Mouse (Mus musculus) heart, embryonic 14.5 days (tissue): ENCODE measurements around the gene Sac3d1. TPM values are rescaled to one million over a fixed set of nuclear protein-coding genes. Genes with fewer than 3 reads are reported as not detected.
A peak's percentile ranks its signal among the peaks of the same experiment; 100 is the strongest.

Experiments used
- ATAC-seq: fragments of 200-750 bp; cut with Nextera tagmentation; 2 replicates; pipeline ENCODE4 v1.8.0; 2017; ENCODE audit warnings: low read depth, moderate TSS enrichment; ENCODE audit not compliant: insufficient number of reproducible peaks, insufficient read depth, low FRiP score
- H3K27ac ChIP-seq, 2 experiments: fragments of 200-500 bp in 1 of 2; fragments of 300-500 bp in 1 of 2; sonication (generic) in 1 of 2; replicated peaks in 1 of 2; 2 replicates each; pipeline ENCODE4 v1.5.1; 2012 to 2014; ENCODE audit warnings: low read depth in 2 of 2, low read length in 2 of 2, control low read depth in 1 of 2, mild to moderate bottlenecking in 1 of 2, mixed read lengths in 1 of 2; ENCODE audit not compliant: control insufficient read depth in 1 of 2, insufficient read depth in 1 of 2
- H3K27me3 ChIP-seq: fragments of 300-500 bp; sonication (generic); 2 replicates; pipeline ENCODE4 v1.6.1; 2014; ENCODE audit warnings: mild to moderate bottlenecking, low read length, control low read depth; ENCODE audit not compliant: control insufficient read depth, insufficient read depth
- H3K36me3 ChIP-seq: fragments of 300-500 bp; sonication (generic); 2 replicates; pipeline ENCODE4 v1.6.1; 2014; ENCODE audit warnings: mild to moderate bottlenecking, control low read depth, low read length, mixed read lengths; ENCODE audit not compliant: control insufficient read depth, insufficient read depth
- H3K4me1 ChIP-seq, 2 experiments: fragments of 200-500 bp in 1 of 2; fragments of 300-500 bp in 1 of 2; sonication (generic) in 1 of 2; 2 replicates each; pipeline ENCODE4 v1.6.1; 2012 to 2014; ENCODE audit warnings: low read length in 2 of 2, control low read depth in 1 of 2, mixed read lengths in 1 of 2; ENCODE audit not compliant: control insufficient read depth in 2 of 2, insufficient read depth in 2 of 2
- H3K4me2 ChIP-seq: fragments of 300-500 bp; sonication (generic); 2 replicates; pipeline ENCODE4 v1.6.1; 2014; ENCODE audit warnings: mild to moderate bottlenecking, low read length
- H3K4me3 ChIP-seq, 2 experiments: fragments of 200-500 bp in 1 of 2; fragments of 300-500 bp in 1 of 2; sonication (generic) in 1 of 2; 2 replicates each; pipeline ENCODE4 v1.5.1; 2012 to 2014; ENCODE audit warnings: low read length in 2 of 2, mild to moderate bottlenecking in 2 of 2, control low read depth in 1 of 2, low read depth in 1 of 2, moderate library complexity in 1 of 2; ENCODE audit not compliant: control insufficient read depth in 1 of 2, insufficient read depth in 1 of 2
- H3K9ac ChIP-seq: fragments of 300-500 bp; sonication (generic); 2 replicates; pipeline ENCODE4 v1.6.1; 2014; ENCODE audit warnings: mild to moderate bottlenecking, low read length
- H3K9me3 ChIP-seq: fragments of 300-500 bp; sonication (generic); 2 replicates; pipeline ENCODE4 v1.6.1; 2016; ENCODE audit warnings: low read length, control low read depth; ENCODE audit not compliant: control insufficient read depth
- WGBS: fragments of 180-500 bp; shearing (Covaris S2); extraction: QIAGEN DNeasy Blood & Tissue Kit; methylation state at CpG from one replicate; pipeline ENCODE4 v1.1.7; 2014; 5-methylcytosine and 5-hydroxymethylcytosine counted together
- polyA plus RNA-seq: library from polyadenylated mRNA; unstranded; fragments of >200 nt; fragmentation: Nextera tagmentation; extraction: Ambion mirVana; gene quantifications from 2 replicates; pipeline ENCODE4 v1.2.1, GENCODE M21; 2014

The Sac3d1 gene
- polyA plus RNA-seq, 1 experiment from 2014 or later: 36.3 TPM

DNA sequence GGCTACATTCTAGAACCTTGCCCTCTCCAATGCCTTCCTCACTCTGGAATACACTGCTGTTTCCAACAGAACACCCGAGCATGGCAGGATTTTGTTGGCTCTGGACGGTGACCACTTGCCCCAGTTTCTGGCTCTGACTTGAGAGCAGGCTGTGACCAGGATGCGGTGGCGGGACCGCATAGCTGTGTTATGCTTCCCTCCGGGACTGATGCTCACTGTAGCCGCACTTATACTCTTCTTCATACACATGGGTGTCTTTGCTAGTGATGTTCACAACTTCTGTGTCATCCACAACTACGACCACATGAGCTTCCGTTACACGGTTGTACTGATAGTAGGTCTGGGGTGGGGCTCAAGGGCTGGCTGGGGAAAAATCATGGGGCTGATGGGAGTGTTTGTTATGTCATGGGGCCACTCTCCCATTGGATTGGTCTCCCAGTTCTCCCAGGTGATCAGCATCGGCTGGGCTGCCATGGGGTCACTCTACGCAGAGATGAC, 38.4 kb downstream of the Sac3d1 start, which contains the start of gene Tmem262:
TSS of gene Tmem262 (plus strand) at position 51 of the 498 bp plus-strand sequence.
- Histone ChIP-seq H3K4me2 (no peak within 1 kb of the TSS), H3K9me3 (no peaks in the 10 kb centered on the region), H3K27ac (no peak within 1 kb of the TSS), H3K4me3 (no peak within 1 kb of the TSS), H3K4me1 (peaks cover 9 to 16% of the 10 kb centered on the region in 2 experiments), H3K9ac (no peak within 1 kb of the TSS), H3K36me3 (peaks cover 54% of the 10 kb centered on the region), H3K27me3 (no peaks in the 10 kb centered on the region)
- WGBS: 90% methylated on average over 12 of the region's 12 CpGs
- ATAC-seq: no peak

- Histone ChIP-seq H3K27ac (peak within 1 kb of the TSS; percentile 70 to 84), H3K9me3 (no peaks in the 10 kb centered on the region), H3K4me1 (peaks cover 6 to 7% of the 10 kb centered on the region in 2 experiments), H3K9ac (peak within 1 kb of the TSS; percentile 80), H3K27me3 (no peaks in the 10 kb centered on the region), H3K36me3 (peaks cover 59% of the 10 kb centered on the region), H3K4me2 (peak within 1 kb of the TSS; percentile 95), H3K4me3 (peak within 1 kb of the TSS; percentile 60 to 65)
- peak; percentile 74 for ATAC-seq
- under 1% methylated on average over 33 of the region's 33 CpGs for WGBS
These were observed 41.7 kb downstream of the Sac3d1 start, which contains the start of gene Vps51 for GRCm38 (mm10) chr19:6076564-6077393. Vps51 (minus strand) TSS chr19:6077231.

DNA sequence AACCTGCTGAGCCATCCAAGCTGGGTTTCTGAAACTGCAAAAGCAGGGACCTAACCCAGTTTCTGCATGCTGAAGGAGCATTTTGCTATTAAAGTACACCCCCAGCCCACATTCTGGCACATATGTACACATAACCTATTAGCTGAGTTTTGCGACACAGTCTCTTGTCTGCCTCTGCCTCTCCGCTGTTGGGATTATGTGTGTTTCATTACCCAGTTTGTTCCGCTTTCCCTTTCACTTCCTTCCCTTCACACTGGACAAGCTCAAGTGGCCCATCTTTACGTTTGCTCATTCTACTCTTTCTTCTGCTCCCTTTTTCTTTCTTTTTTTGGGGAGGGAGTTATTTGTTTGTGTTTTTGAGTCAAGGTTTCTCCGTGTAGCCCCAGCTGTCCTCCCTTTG, 44.6 kb downstream of the Sac3d1 start:
- H3K27me3 ChIP-seq: no peaks in the 10 kb centered on the region
- WGBS: 90% methylated on average over 5 of the region's 5 CpGs
- H3K4me2 ChIP-seq: no peak overlapping the region
- no peak overlapping the region for H3K4me3 ChIP-seq
- ATAC-seq: no peak
- H3K9me3 ChIP-seq: no peaks in the 10 kb centered on the region
- H3K36me3 ChIP-seq: peaks cover 61% of the 10 kb centered on the region
- no peak overlapping the region for H3K9ac ChIP-seq
- H3K27ac ChIP-seq: no peak overlapping the region
- peaks cover 6 to 7% of the 10 kb centered on the region in 2 experiments for H3K4me1 ChIP-seq

DNA sequence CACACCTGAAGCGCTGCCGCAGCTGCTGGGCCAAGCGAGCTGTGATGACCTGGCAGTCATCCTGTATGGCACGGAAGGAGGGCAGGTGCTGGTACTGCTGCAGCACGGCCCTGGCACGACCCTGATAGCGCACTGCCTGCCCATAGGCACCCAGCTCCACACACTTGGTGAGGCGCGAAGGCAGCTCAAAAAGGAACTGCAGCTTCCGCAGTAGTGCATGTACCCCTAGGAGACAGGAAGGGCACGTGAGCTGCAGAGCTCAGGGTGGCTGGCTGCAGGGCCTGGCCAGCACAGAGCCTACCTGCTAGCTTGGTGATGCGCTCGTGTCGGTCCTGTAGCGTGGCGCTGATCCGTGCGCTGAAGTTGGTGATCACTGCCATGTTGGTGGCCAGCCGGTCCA, 47.2 kb downstream of the Sac3d1 start:
- Histone ChIP-seq H3K27ac (no peak overlapping the region), H3K27me3 (no peaks in the 10 kb centered on the region), H3K4me2 (no peak overlapping the region), H3K9me3 (no peaks in the 10 kb centered on the region), H3K9ac (no peak overlapping the region), H3K4me3 (no peak overlapping the region), H3K36me3 (peaks cover 66% of the 10 kb centered on the region), H3K4me1 (peaks cover 18 to 25% of the 10 kb centered on the region in 2 experiments)
- 88% methylated on average over 19 of the region's 19 CpGs for WGBS
- no peak for ATAC-seq

DNA sequence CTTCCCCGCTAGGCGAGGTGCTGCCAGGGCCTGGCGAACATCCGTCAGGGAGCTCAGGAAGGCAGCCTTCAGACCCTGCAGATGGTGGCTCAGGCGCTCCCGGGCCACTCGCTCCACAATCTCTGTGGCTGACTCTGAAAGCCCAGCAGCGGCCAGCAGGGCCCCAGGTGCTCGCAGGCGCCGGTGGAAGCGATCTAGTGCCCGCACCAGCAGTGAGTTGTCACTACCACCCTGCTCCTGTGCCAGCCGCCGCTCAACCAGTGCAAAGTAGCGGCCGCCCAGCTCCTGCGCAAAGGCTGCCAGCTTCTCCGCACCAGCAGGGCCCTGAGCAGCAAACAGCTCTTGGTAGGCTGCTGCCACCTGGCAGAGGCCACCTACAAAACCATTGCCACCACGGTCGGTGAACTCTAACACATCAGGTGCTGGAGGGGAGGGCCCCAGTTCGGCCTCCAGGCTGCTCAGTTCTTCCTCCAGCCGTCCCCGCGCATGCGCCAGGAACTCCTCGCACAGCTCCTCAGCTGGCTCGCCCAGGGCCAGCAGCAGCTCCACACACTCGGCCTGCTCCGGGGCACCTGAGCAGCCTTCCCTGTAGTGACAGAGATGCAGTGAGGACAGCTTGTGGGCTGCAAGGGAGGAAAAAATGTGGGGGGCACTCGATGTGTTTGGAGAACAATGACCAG, 47.7 kb downstream of the Sac3d1 start:
- 85% methylated on average over 31 of the region's 31 CpGs for WGBS
- no peak overlapping the region for H3K9ac ChIP-seq
- no peak for ATAC-seq
- no peaks in the 10 kb centered on the region for H3K27me3 ChIP-seq
- H3K4me2 ChIP-seq: no peak overlapping the region
- H3K4me3 ChIP-seq: no peak overlapping the region
- peaks cover 62% of the 10 kb centered on the region for H3K36me3 ChIP-seq
- no peaks in the 10 kb centered on the region for H3K9me3 ChIP-seq
- H3K27ac ChIP-seq: no peak overlapping the region
- H3K4me1 ChIP-seq: peaks cover 15 to 22% of the 10 kb centered on the region in 2 experiments

DNA sequence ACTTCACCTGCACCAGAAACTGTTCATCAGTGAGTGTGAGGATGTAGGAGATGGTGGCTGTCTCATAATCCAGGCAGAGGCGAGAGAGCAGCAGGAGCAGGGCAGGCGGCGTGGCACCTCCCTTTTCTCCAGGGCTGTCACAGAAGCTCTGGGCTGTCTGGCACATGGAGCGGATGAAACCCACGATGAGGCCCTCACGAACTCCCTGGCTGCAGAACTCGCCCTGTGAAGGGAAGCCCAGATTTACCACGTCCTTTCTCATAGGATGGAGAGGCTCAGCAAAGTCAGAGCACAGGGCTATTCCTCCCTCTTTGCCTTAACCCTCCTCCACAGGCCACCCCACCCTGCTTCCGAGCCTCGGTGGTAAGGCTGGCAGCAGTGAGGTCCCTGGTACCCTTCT, 48.6 kb downstream of the Sac3d1 start:
- ATAC-seq: no peak
- H3K27me3 ChIP-seq: no peaks in the 10 kb centered on the region
- no peak overlapping the region for H3K4me2 ChIP-seq
- no peak overlapping the region for H3K27ac ChIP-seq
- WGBS: 86% methylated on average over 10 of the region's 10 CpGs
- H3K4me1 ChIP-seq: peaks cover 15 to 22% of the 10 kb centered on the region in 2 experiments
- H3K9ac ChIP-seq: no peak overlapping the region
- peaks cover 54% of the 10 kb centered on the region for H3K36me3 ChIP-seq
- no peaks in the 10 kb centered on the region for H3K9me3 ChIP-seq
- no peak overlapping the region for H3K4me3 ChIP-seq

DNA sequence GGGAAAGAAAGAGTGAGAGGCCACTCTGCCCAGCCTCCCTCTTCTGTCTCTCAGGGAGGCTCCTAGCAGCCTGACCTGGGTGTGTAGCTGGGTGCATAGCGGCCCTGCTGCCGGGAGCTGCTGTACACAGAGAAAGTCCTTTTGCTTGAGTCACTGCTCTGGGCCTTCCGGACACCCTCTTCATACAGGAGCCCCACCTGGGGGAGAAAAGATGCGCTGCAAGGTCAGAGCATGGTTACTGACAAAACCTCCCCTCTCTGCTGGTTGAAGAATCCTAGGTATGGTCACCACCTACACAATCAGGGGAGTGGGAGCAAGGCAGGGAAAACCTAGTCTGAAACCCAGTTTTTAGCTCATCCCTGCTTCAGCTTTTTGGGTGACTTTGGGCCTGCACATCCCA, 49.5 kb downstream of the Sac3d1 start:
- peaks cover 45% of the 10 kb centered on the region for H3K36me3 ChIP-seq
- no peak overlapping the region for H3K27ac ChIP-seq
- no peaks in the 10 kb centered on the region for H3K27me3 ChIP-seq
- no peaks in the 10 kb centered on the region for H3K9me3 ChIP-seq
- no peak overlapping the region for H3K4me3 ChIP-seq
- H3K4me1 ChIP-seq: peaks cover 15 to 22% of the 10 kb centered on the region in 2 experiments
- no peak overlapping the region for H3K9ac ChIP-seq
- WGBS: 76% methylated on average over 4 of the region's 4 CpGs
- no peak overlapping the region for H3K4me2 ChIP-seq
- ATAC-seq: no peak
